22 mouse cellular contexts compared by ENCODE assay signal in genomic region chr9:111490583-111490982, GRCm38 (mm10). TPM values are rescaled to one million over a fixed set of nuclear protein-coding genes. Genes with fewer than 3 reads are reported as not detected.
"Had no signal": no experiment of that assay in that cellular context is flagged by ENCODE, and none has a peak within 500 bp of the region (broad histone marks: within the 10 kb centered on the region; RNA-seq: fewer than 3 reads in every experiment).

No protein-coding gene starts in this region.

- H3K4me2 ChIP-seq: heart, embryonic 13.5 days; heart, embryonic 15.5 days; hindbrain, embryonic 14.5 days; intestine, embryonic 15.5 days; limb, embryonic 12.5 days; liver, embryonic 11.5 days; liver, embryonic 13.5 days had no signal

- H3K9ac ChIP-seq: heart, embryonic 13.5 days; heart, embryonic 15.5 days; hindbrain, embryonic 14.5 days; intestine, embryonic 15.5 days; limb, embryonic 12.5 days; liver, embryonic 13.5 days had no signal

- H3K4me3 ChIP-seq: gastrocnemius, adult 2 months; heart, embryonic 10.5 days; heart, embryonic 13.5 days; heart, embryonic 15.5 days; intestine, embryonic 15.5 days; layer of hippocampus, adult 2 months; left cerebral cortex, adult 2 months; limb, embryonic 10.5 days; limb, embryonic 12.5 days; liver, embryonic 13.5 days had no signal

- DNase-seq: gastrocnemius, adult 2 months; gastrocnemius, postnatal 10 days; gastrocnemius, postnatal 25 days; heart, postnatal 14 days; heart, postnatal 36 days; kidney, postnatal 10 days; liver; liver, embryonic 13.5 days had no signal

- ATAC-seq: hindbrain, embryonic 16.5 days; inflammation-experienced regulatory T-cells, adult 6 months; intestine, embryonic 15.5 days had no signal

- H3K36me3 ChIP-seq: heart, embryonic 10.5 days; heart, embryonic 13.5 days; heart, embryonic 15.5 days; intestine, embryonic 15.5 days; limb, embryonic 10.5 days; limb, embryonic 12.5 days; liver, embryonic 13.5 days had no signal

- H3K4me1 ChIP-seq: heart, embryonic 15.5 days; intestine, embryonic 15.5 days; liver, embryonic 13.5 days had no signal

- H3K9me3 ChIP-seq: heart, embryonic 10.5 days; heart, embryonic 13.5 days; heart, embryonic 15.5 days; intestine, embryonic 15.5 days; limb, embryonic 10.5 days; limb, embryonic 12.5 days; liver, embryonic 13.5 days had no signal

- H3K27ac ChIP-seq: gastrocnemius, adult 2 months; heart, embryonic 10.5 days; heart, embryonic 13.5 days; heart, embryonic 15.5 days; hindbrain, embryonic 14.5 days; intestine, embryonic 15.5 days; layer of hippocampus, adult 2 months; left cerebral cortex, adult 2 months; limb, embryonic 10.5 days; limb, embryonic 12.5 days; liver, embryonic 13.5 days had no signal

- H3K27me3 ChIP-seq: intestine, embryonic 15.5 days had no signal

RNA-seq across cellular contexts. Expression of gene Dclk3, which starts 51.7 kb away (rescaled TPM):
- total RNA-seq: granulocyte monocyte progenitor cell, adult 5-6 weeks; hematopoietic stem cell, adult 5-6 weeks had no signal
- polyA plus RNA-seq: inflammation-experienced regulatory T-cells, adult 6 months; liver, embryonic 13.5 days had no signal
